Mouse (Mus musculus): ENCODE measurements at regions not wholly inside any gene's neighbourhood (a gene's known extent, or its start where the extent isn't known, plus 50 kb on each side); places are given as distances from the start of the nearest gene placed in this dataset.

- no peak for ATAC-seq (replicated peaks; ENCODE audit: poor library complexity, severe bottlenecking)
Measured at GRCm38 (mm10) chr1:122607309-122607708, 1039.5 kb upstream of the Ddx18 start.

- ATAC-seq (replicated peaks; ENCODE audit: poor library complexity, severe bottlenecking), result no peak
Measured at GRCm38 (mm10) chr1:122575954-122576353, 1008.2 kb upstream of the Ddx18 start.

GRCm38 (mm10) chr1:122551596-122551995, 983.8 kb upstream of the Ddx18 start:
- ATAC-seq (replicated peaks; ENCODE audit: poor library complexity, severe bottlenecking), result no peak

- no peak for ATAC-seq (replicated peaks; ENCODE audit: poor library complexity, severe bottlenecking)
Measured at GRCm38 (mm10) chr1:122509580-122509979, 941.8 kb upstream of the Ddx18 start.

GRCm38 (mm10) chr1:122501707-122502106, 933.9 kb upstream of the Ddx18 start:
- ATAC-seq (replicated peaks; ENCODE audit: poor library complexity, severe bottlenecking), result no peak

GRCm38 (mm10) chr1:122478003-122478402, 910.2 kb upstream of the Ddx18 start:
- ATAC-seq (replicated peaks; ENCODE audit: poor library complexity, severe bottlenecking), result no peak

GRCm38 (mm10) chr1:122463931-122464330, 896.1 kb upstream of the Ddx18 start:
- no peak for ATAC-seq (replicated peaks; ENCODE audit: poor library complexity, severe bottlenecking)

GRCm38 (mm10) chr1:122459056-122459455, 891.3 kb upstream of the Ddx18 start:
- no peak for ATAC-seq (replicated peaks; ENCODE audit: poor library complexity, severe bottlenecking)

GRCm38 (mm10) chr1:122454881-122455280, 887.1 kb upstream of the Ddx18 start:
- no peak for ATAC-seq (replicated peaks; ENCODE audit: poor library complexity, severe bottlenecking)

- no peak for ATAC-seq (replicated peaks; ENCODE audit: poor library complexity, severe bottlenecking)
Measured at GRCm38 (mm10) chr1:122453617-122454016, 885.8 kb upstream of the Ddx18 start.

- no peak for ATAC-seq (replicated peaks; ENCODE audit: poor library complexity, severe bottlenecking)
Measured at GRCm38 (mm10) chr1:122439358-122439757, 871.6 kb upstream of the Ddx18 start.

GRCm38 (mm10) chr1:122423503-122423902, 855.7 kb upstream of the Ddx18 start:
- ATAC-seq (replicated peaks; ENCODE audit: poor library complexity, severe bottlenecking), result no peak

GRCm38 (mm10) chr1:122396342-122396741, 828.6 kb upstream of the Ddx18 start:
- no peak for ATAC-seq (replicated peaks; ENCODE audit: poor library complexity, severe bottlenecking)

GRCm38 (mm10) chr1:122393660-122394355, 826.0 kb upstream of the Ddx18 start:
- ATAC-seq (replicated peaks; ENCODE audit: poor library complexity, severe bottlenecking), result no peak

- ATAC-seq (replicated peaks; ENCODE audit: poor library complexity, severe bottlenecking), result peak; percentile 91
Measured at GRCm38 (mm10) chr1:122357015-122357414, 789.2 kb upstream of the Ddx18 start.

GRCm38 (mm10) chr1:122351530-122351929, 783.7 kb upstream of the Ddx18 start:
- no peak for ATAC-seq (replicated peaks; ENCODE audit: poor library complexity, severe bottlenecking)

- ATAC-seq (replicated peaks; ENCODE audit: poor library complexity, severe bottlenecking), result no peak
Measured at GRCm38 (mm10) chr1:122333267-122333666, 765.5 kb upstream of the Ddx18 start.

GRCm38 (mm10) chr1:122328276-122328675, 760.5 kb upstream of the Ddx18 start:
- ATAC-seq (replicated peaks; ENCODE audit: poor library complexity, severe bottlenecking), result no peak

All from granulocyte monocyte progenitor cell, adult 5-6 weeks (primary cell).